ENCODE assay signal across 21 mouse cellular contexts in the genomic region with DNA sequence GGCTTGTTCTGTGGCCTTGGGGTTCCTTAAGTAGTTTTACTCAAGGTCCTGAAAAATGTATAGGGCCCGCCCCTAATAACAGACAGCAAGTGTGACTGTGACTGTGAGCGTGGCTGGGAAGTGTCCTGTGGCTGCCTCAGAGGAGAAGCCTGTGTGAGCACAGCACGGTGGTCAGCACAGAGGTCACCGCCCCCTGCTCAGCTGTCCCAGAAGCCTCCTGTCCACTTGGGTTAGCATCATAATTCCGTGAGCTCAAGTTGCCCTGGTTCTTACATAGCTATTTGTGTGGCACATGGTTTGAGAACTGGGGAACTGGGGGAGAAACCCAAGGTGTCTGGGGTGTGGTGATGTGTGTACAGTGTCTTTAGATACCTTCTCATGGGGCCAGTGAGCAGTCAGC. TPM values are rescaled to one million over a fixed set of nuclear protein-coding genes. Genes with fewer than 3 reads are reported as not detected.
"Had no signal": no experiment of that assay in that cellular context is flagged by ENCODE, and none has a peak within 500 bp of the region (broad histone marks: within the 10 kb centered on the region; RNA-seq: fewer than 3 reads in every experiment).

No protein-coding gene starts in this region.

- H3K27ac ChIP-seq: liver, embryonic 13.5 days; liver, embryonic 15.5 days; lung, embryonic 15.5 days; midbrain, embryonic 10.5 days; midbrain, embryonic 13.5 days; neural tube, embryonic 12.5 days; stomach, embryonic 15.5 days; stomach, postnatal 0 days had no signal

- H3K27me3 ChIP-seq: liver, embryonic 13.5 days; liver, embryonic 15.5 days; lung, embryonic 15.5 days; midbrain, embryonic 13.5 days; neural tube, embryonic 12.5 days; stomach, embryonic 15.5 days had no signal

- H3K4me3 ChIP-seq: liver, embryonic 13.5 days; liver, embryonic 15.5 days; lung, embryonic 15.5 days; midbrain, embryonic 10.5 days; midbrain, embryonic 13.5 days; neural tube, embryonic 12.5 days; stomach, embryonic 15.5 days had no signal

- H3K4me2 ChIP-seq: liver, embryonic 11.5 days; liver, embryonic 13.5 days; liver, embryonic 15.5 days; lung, embryonic 15.5 days; midbrain, embryonic 13.5 days; neural tube, embryonic 12.5 days; stomach, embryonic 15.5 days had no signal

- H3K9ac ChIP-seq: liver, embryonic 13.5 days; liver, embryonic 15.5 days; liver, postnatal 0 days; lung, embryonic 15.5 days; midbrain, embryonic 13.5 days; neural tube, embryonic 12.5 days; stomach, embryonic 15.5 days had no signal

- DNase-seq: liver, embryonic 13.5 days; liver, postnatal 0 days; lung, adult 2 months; lung, postnatal 14 days; lung, postnatal 36 days; right cerebral cortex, postnatal 14 days; thymus, postnatal 14 days; thymus, postnatal 36 days had no signal

- H3K9me3 ChIP-seq: liver, embryonic 13.5 days; liver, embryonic 15.5 days; lung, embryonic 15.5 days; midbrain, embryonic 10.5 days; midbrain, embryonic 13.5 days; neural tube, embryonic 12.5 days; stomach, embryonic 15.5 days had no signal

- ATAC-seq: liver, postnatal 0 days; lung, postnatal 0 days; midbrain, embryonic 13.5 days; midbrain, embryonic 16.5 days had no signal

RNA-seq across cellular contexts. Expression of a gene that starts 31.9 kb away (rescaled TPM):
- polyA plus RNA-seq: liver, embryonic 11.5 days; liver, embryonic 13.5 days; liver, embryonic 15.5 days; liver, postnatal 0 days; lung, adult 2 months; lung, embryonic 15.5 days; midbrain, embryonic 10.5 days; midbrain, embryonic 13.5 days; midbrain, embryonic 16.5 days; neural tube, embryonic 12.5 days; neural tube, embryonic 14.5 days; spleen, adult 2 months; stomach, embryonic 15.5 days; stomach, postnatal 0 days; thymus, postnatal 0 days had no signal
